Mouse (Mus musculus) spleen, adult 2 months (tissue): ENCODE data around the gene Olfr1032.
"Not testable (repeated sequence)": the region's sequence is repeated elsewhere in the genome, so short reads cannot be mapped to it uniquely, and the experiment has no call there.

Source experiments
- CTCF ChIP-seq: fragments of 200-500 bp; IDR thresholded peaks from 2 replicates; pipeline ENCODE4 v1.5.1; 2011; ENCODE audit warnings: mild to moderate bottlenecking, inconsistent platforms; ENCODE audit not compliant: insufficient read depth, insufficient read length, insufficient replicate concordance; ENCODE audit errors: extremely low read depth
- POLR2A ChIP-seq: fragments of 200-500 bp; IDR thresholded peaks from 2 replicates; pipeline ENCODE4 v1.6.1; 2011; ENCODE audit warnings: low read depth, low read length, inconsistent platforms

DNA sequence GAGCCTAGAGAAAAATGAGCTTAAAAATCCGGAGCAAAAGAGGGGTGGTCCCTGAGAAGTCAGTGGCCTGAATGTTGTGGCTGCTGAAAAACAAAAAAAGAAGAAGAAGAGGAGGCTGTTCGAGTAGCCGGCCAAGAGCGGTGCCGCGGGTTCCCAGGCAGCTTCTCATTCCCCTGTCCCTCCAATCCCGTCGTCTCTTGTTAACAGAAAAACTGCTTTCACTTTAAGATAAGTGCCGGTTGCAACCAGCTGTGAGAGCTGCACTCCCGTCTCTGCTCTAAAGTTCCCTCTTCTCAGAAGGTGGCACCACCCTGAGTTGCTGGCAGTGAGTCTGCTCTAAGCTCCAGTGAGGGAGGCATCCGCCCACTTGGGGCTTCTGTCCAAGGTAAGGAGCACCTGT lies 15.1 kb downstream of the Olfr1032 start, which contains the start of gene Olfr1033:
- TF ChIP-seq POLR2A, CTCF: not testable (repeated sequence)
